Mouse (Mus musculus) heart, embryonic 16.5 days (tissue): ENCODE data around the gene Sars2. TPM values are rescaled to one million over a fixed set of nuclear protein-coding genes. Genes with fewer than 3 reads are reported as not detected.

Experiments used
- ATAC-seq: fragments of 200-750 bp; cut with Nextera tagmentation; replicated peaks from 2 replicates; pipeline ENCODE4 v1.8.0; 2017; ENCODE audit warnings: moderate number of reproducible peaks; ENCODE audit not compliant: insufficient read depth, low FRiP score; ENCODE audit errors: extremely low read depth
- H3K27ac ChIP-seq: fragments of 300-500 bp; sonication (generic); 2 replicates; pipeline ENCODE4 v1.5.1; 2014; ENCODE audit warnings: mild to moderate bottlenecking, low read length, control low read depth, moderate library complexity
- H3K27me3 ChIP-seq: fragments of 300-500 bp; sonication (generic); 2 replicates; pipeline ENCODE4 v1.6.1; 2014; ENCODE audit warnings: low read length, mixed read lengths; ENCODE audit not compliant: control insufficient read depth, insufficient read depth
- H3K36me3 ChIP-seq: fragments of 300-500 bp; sonication (generic); 2 replicates; pipeline ENCODE4 v1.6.1; 2014; ENCODE audit not compliant: control insufficient read depth, insufficient read depth
- H3K4me1 ChIP-seq: fragments of 300-500 bp; sonication (generic); 2 replicates; pipeline ENCODE4 v1.6.1; 2014; ENCODE audit warnings: low read length, mixed read lengths; ENCODE audit not compliant: control insufficient read depth, insufficient read depth
- H3K4me2 ChIP-seq: fragments of 300-500 bp; sonication (generic); 2 replicates; pipeline ENCODE4 v1.6.1; 2014; ENCODE audit warnings: low read depth, mild to moderate bottlenecking, control low read depth, low read length
- H3K4me3 ChIP-seq: fragments of 300-500 bp; sonication (generic); 2 replicates; pipeline ENCODE4 v1.5.1; 2014; ENCODE audit warnings: mild to moderate bottlenecking, control low read depth, low read length
- H3K9ac ChIP-seq: fragments of 300-500 bp; sonication (generic); 2 replicates; pipeline ENCODE4 v1.6.1; 2014; ENCODE audit warnings: low read length, control low read depth
- H3K9me3 ChIP-seq: fragments of 300-500 bp; sonication (generic); replicated peaks from 2 replicates; pipeline ENCODE4 v1.6.1; 2016; ENCODE audit warnings: low read length; ENCODE audit not compliant: control insufficient read depth
- WGBS: fragments of 180-500 bp; shearing (Covaris S2); extraction: QIAGEN DNeasy Blood & Tissue Kit; methylation state at CpG from one replicate; pipeline ENCODE4 v1.1.7; 2014; 5-methylcytosine and 5-hydroxymethylcytosine counted together
- polyA plus RNA-seq: library from polyadenylated mRNA; unstranded; fragments of >200 nt; fragmentation: Nextera tagmentation; extraction: Ambion mirVana; gene quantifications from 2 replicates; pipeline ENCODE4 v1.2.1, GENCODE M21; 2015

Gene Sars2
- polyA plus RNA-seq, 1 experiment from 2014 or later: 20.8 TPM

DNA sequence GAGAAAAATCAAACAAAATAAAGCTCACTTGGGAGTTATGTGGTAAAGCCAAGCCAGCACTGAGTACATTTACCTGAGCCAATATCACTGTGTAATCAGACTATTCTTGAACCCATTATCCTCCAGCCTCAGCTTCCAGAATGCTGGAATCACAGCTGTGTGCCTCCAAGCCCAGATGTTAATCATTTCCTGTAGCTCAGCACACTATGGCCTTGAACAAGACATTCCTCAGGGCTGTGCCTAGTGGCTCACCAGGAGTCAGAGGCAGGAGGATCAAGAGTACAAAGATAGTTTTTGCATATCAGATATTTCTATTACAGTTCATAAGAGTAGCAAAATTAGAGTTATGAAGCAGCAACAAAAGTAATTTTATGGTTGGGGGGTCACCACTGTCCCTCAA lies 49.9 kb downstream of the Sars2 start:
- peaks cover under 1% of the 10 kb centered on the region for H3K4me1 ChIP-seq
- ATAC-seq: no peak
- no peak overlapping the region for H3K4me3 ChIP-seq
- H3K36me3 ChIP-seq: no peaks in the 10 kb centered on the region
- no peak overlapping the region for H3K9ac ChIP-seq
- H3K9me3 ChIP-seq: no peaks in the 10 kb centered on the region
- H3K27me3 ChIP-seq: no peaks in the 10 kb centered on the region
- no peak overlapping the region for H3K27ac ChIP-seq
- no peak overlapping the region for H3K4me2 ChIP-seq

DNA sequence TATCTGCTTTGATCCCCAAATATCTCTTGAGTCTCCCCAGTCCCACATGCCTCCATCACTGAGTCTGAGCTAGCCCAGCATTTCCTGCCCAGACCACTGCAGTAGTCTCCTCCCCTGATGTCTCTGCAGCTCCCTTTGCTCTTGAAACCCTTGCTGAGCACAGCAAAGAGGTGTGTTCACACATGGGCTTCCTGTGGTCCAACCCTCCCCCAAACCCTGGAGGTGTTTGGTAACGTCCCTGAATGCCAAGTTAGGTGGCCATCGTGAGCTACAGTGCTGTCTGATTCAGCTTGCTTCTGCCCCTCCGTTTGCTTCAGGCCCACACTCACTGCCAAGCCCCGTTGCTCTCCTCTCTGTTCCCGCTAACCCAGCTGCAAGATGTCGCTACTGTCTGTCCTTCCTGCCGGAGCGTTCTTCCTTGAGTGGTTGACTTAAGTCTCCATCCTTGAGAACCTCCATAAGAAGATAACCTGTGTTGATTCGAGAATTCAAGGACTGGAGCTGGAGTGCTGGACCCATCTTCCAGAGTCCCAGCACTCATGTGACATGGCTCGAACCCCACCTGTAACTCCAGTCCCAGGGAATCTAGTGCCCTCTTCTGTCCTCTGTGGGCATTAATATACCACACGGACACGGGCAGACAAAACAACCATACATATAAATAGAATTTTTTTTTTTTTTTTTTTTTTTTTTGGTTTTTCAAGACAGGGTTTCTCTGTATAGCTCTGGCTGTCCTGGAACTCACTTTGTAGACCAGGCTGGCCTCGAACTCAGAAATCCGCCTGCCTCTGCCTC lies 50.8 kb downstream of the Sars2 start:
- ATAC-seq: no peak
- 60% methylated on average over 14 of the region's 14 CpGs for WGBS

DNA sequence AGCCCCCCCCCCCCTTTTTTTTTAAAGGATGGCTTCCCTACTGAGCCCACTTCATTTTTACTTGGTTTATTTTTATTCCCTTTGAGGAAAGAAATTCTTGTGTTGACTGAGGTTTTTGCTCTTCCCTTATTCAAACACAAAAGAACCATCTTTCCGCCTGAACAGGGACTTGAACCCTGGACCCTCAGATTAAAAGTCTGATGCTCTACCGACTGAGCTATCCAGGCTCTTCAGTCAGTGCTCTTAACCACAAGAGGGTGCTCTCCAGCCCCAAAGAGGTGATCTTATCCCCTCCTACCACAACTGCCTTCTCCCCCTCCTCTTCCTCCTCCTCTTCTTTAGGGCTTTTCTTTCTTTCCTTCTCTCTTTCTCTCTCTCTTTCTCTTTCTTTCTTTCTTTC lies 52.0 kb downstream of the Sars2 start:
- Histone ChIP-seq H3K4me1 (peaks cover 4% of the 10 kb centered on the region), H3K27me3 (no peaks in the 10 kb centered on the region), H3K4me3 (no peak overlapping the region), H3K4me2 (no peak overlapping the region), H3K27ac (no peak overlapping the region), H3K36me3 (no peaks in the 10 kb centered on the region), H3K9ac (no peak overlapping the region), H3K9me3 (no peaks in the 10 kb centered on the region)
- ATAC-seq: no peak
- WGBS: 48% methylated on average over 2 of the region's 2 CpGs

More for the DNA sequence above, 50.8 kb downstream of the Sars2 start:
- H3K9me3 ChIP-seq: no peaks in the 10 kb centered on the region
- peaks cover 4% of the 10 kb centered on the region for H3K4me1 ChIP-seq
- H3K27me3 ChIP-seq: no peaks in the 10 kb centered on the region
- H3K27ac ChIP-seq: peak overlapping the region; percentile 33; the same call in 1 of the 2 replicates
- no peaks in the 10 kb centered on the region for H3K36me3 ChIP-seq
- H3K9ac ChIP-seq: no peak overlapping the region
- no peak overlapping the region for H3K4me2 ChIP-seq
- H3K4me3 ChIP-seq: no peak overlapping the region

DNA sequence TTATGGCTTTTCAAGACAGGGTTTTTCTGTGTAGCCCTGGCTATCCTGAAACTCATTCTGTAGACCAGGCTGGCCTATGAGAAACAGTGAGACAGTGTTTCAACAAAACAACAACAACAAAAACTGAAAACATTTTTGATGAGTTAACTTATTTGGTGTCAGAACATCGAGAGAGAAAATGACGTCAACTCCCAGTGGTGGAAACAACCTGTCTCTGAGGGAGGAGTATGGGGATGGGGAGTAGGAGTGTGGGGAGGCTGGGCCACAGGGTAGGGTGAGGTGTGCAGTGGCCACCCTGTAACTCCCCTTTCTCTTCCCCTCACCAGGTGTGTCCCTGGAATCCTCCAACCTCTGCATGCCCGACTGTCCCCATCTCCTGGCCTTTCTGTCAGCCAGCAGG lies 52.7 kb downstream of the Sars2 start:
- Histone ChIP-seq H3K9ac (no peak overlapping the region), H3K36me3 (no peaks in the 10 kb centered on the region), H3K27me3 (no peaks in the 10 kb centered on the region), H3K4me3 (no peak overlapping the region), H3K9me3 (no peaks in the 10 kb centered on the region), H3K27ac (no peak overlapping the region), H3K4me2 (no peak overlapping the region), H3K4me1 (peaks cover 4% of the 10 kb centered on the region)
- 84% methylated on average over 3 of the region's 3 CpGs for WGBS
- ATAC-seq: no peak

DNA sequence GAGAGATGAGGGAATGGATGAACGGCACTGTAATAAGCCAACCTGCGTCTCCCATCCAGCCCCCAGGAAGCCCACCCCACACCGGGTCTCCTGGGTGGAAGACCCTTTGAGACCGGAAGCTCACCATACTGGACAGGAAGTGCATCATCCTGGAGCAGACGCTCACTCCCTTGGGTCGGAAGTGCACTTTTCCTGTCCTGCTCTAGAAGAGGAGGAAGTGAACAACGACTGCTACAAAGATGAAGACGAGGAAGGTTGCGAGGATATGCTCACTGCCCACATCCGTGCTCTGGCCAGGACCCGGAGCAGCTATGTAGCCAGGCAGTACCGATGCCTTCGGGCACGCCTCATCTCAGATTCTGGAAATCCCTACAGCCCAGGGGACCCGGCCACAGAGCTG lies 54.0 kb downstream of the Sars2 start:
- H3K9ac ChIP-seq: peak overlapping the region; percentile 69
- ATAC-seq: no peak
- H3K27ac ChIP-seq: peak overlapping the region; percentile 73
- H3K4me2 ChIP-seq: peak overlapping the region; percentile 61
- H3K36me3 ChIP-seq: no peaks in the 10 kb centered on the region
- H3K9me3 ChIP-seq: no peaks in the 10 kb centered on the region
- H3K4me3 ChIP-seq: peak overlapping the region; percentile 39
- no peaks in the 10 kb centered on the region for H3K27me3 ChIP-seq
- 63% methylated on average over 15 of the region's 15 CpGs for WGBS
- peaks cover 4% of the 10 kb centered on the region for H3K4me1 ChIP-seq

DNA sequence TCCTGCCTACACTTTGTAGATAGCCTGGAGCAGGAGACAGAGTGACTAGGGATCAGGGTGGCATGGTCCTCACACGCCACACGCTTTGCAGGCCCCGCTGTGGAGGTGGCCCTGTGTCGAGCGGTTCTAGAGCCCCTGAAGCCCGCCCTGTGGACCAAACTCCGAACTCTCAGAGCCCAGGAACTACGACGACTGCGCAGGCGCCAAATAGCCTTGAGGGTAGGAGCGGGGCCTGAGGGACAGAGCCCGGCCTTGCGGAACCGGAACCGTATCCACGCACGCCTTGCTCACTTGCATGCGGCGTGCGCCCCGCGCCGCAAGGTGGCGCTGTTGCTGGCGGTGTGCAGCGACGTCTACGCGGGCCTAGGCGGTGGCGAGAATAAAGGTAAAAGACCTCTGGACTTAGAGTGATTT lies 54.8 kb downstream of the Sars2 start:
- WGBS: 13% methylated on average over 32 of the region's 32 CpGs
- Histone ChIP-seq H3K4me1 (peaks cover 5% of the 10 kb centered on the region), H3K4me2 (peak overlapping the region; percentile 61), H3K36me3 (no peaks in the 10 kb centered on the region), H3K27me3 (no peaks in the 10 kb centered on the region), H3K4me3 (peak overlapping the region; percentile 39), H3K9ac (peak overlapping the region; percentile 69), H3K9me3 (no peaks in the 10 kb centered on the region), H3K27ac (peak overlapping the region; percentile 73)
- ATAC-seq: peak; percentile 63

DNA sequence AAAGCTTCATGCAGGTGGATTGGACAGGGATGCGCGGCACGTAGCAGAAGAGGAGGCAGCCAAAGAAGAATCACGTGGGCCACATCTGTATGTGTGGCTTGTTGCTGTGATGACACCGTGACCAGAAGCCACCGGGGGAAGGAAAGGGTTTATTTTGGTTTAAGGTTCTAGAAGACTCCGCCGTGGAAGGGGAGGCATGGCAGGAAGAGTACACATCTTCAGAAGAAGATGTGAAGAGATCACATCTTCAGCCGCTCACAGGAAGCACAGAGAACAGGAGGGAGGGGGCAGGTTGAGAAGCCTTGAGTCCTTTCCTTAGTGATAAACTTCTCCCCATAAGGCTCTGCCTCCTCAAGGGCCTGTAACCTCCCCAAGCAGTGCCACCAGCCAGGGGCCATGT lies 58.2 kb downstream of the Sars2 start:
- Histone ChIP-seq H3K9ac (no peak overlapping the region), H3K9me3 (no peaks in the 10 kb centered on the region), H3K4me1 (peaks cover 32% of the 10 kb centered on the region), H3K4me3 (no peak overlapping the region), H3K27ac (no peak overlapping the region), H3K4me2 (no peak overlapping the region), H3K36me3 (no peaks in the 10 kb centered on the region), H3K27me3 (no peaks in the 10 kb centered on the region)
- ATAC-seq: no peak
- WGBS: 86% methylated on average over 9 of the region's 9 CpGs

DNA sequence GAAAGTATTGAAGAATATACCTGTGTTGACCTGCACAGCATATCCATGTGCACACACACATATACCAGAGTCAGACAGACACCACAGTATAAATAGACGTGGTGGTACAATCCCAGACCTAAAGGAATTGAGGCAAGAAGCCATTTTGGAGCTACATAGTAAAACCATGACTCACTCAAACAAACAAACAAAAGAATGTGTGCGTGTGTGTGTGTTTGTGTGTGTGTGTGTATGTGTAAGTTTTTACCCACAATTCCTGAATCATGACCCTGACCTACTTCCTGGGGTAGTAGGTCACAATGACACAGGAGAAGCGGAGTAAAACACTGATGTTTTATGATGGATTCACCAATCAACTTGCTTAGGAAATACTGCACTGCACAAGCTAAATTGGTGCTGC lies 59.7 kb downstream of the Sars2 start:
- H3K27ac ChIP-seq: peak overlapping the region; percentile 95
- WGBS: 79% methylated on average over 3 of the region's 3 CpGs

DNA sequence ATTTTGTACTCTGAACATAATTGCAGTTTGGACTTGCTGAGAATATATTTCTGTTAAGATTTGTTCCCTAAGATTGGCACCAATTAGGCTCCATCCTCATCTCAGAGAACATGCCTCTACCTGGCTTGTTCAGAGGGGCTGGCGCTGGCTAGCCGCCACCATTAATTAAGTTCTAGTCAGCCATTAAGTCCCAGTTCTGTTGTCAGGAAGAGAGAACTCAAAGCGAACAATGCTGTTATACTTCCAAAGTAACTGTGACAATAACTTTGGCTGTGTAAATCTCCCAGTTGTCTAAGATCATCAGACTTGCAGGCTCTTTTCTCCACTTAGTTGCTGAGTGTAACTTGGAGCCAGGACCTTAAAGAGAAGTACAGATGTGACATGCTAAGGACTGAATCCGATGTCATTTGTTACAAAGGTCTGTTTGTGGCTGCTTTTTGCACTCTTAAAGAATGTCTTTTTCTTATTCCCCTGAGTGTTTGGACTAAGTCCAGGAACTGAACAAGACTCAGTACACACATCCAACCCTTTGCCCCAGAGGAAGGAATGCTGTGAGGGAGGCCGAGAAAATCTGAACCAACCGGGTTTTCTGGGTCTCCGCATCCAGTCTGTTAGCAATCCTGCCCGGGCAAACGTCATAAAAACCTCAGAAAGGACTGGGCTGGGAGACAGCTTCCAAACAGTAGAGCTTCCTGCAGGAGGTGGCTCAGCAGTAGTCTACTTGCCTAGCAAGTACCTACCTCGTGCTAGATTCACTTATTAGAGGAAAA lies 60.3 kb downstream of the Sars2 start:
- Histone ChIP-seq H3K27ac (peak overlapping the region; percentile 95), H3K4me1 (peaks cover 31% of the 10 kb centered on the region), H3K9me3 (no peaks in the 10 kb centered on the region), H3K9ac (peak overlapping the region; percentile 62), H3K27me3 (no peaks in the 10 kb centered on the region), H3K4me2 (peak overlapping the region; percentile 36; the same call in 1 of the 2 replicates), H3K36me3 (no peaks in the 10 kb centered on the region), H3K4me3 (peak overlapping the region; percentile 11; the same call in 1 of the 2 replicates)
- no peak; the same call in 1 of the 2 replicates for ATAC-seq
- 32% methylated on average over 10 of the region's 10 CpGs for WGBS

More for the DNA sequence above, 59.7 kb downstream of the Sars2 start:
- Histone ChIP-seq H3K27me3 (no peaks in the 10 kb centered on the region), H3K9me3 (no peaks in the 10 kb centered on the region), H3K4me3 (no peak overlapping the region), H3K4me1 (peaks cover 32% of the 10 kb centered on the region), H3K9ac (no peak overlapping the region), H3K4me2 (no peak overlapping the region), H3K36me3 (no peaks in the 10 kb centered on the region)
- no peak for ATAC-seq
